Mouse (Mus musculus) testis, adult 2 months (tissue): ENCODE measurements around the gene Phf13. TPM values are rescaled to one million over a fixed set of nuclear protein-coding genes. Genes with fewer than 3 reads are reported as not detected.
A peak's percentile ranks its signal among the peaks of the same experiment; 100 is the strongest.

ENCODE experiments used
- H3K27ac ChIP-seq: fragments of 200-500 bp; 2 replicates; pipeline ENCODE4 v1.5.1; 2012; ENCODE audit warnings: low read depth, low read length; ENCODE audit not compliant: control insufficient read depth, insufficient read depth
- H3K27me3 ChIP-seq: fragments of 200-500 bp; 2 replicates; pipeline ENCODE4 v1.6.1; 2012; ENCODE audit warnings: mild to moderate bottlenecking, low read length, moderate library complexity; ENCODE audit not compliant: control insufficient read depth, insufficient read depth
- H3K36me3 ChIP-seq: fragments of 200-500 bp; 2 replicates; pipeline ENCODE4 v1.6.1; 2012; ENCODE audit warnings: mild to moderate bottlenecking, low read length; ENCODE audit not compliant: control insufficient read depth, insufficient read depth
- H3K4me1 ChIP-seq: fragments of 200-500 bp; 2 replicates; pipeline ENCODE4 v1.6.1; 2012; ENCODE audit warnings: low read length; ENCODE audit not compliant: control insufficient read depth, insufficient read depth
- H3K4me3 ChIP-seq: fragments of 200-500 bp; 2 replicates; pipeline ENCODE4 v1.5.1; 2012; ENCODE audit warnings: low read depth, mild to moderate bottlenecking, low read length, moderate library complexity, mixed read lengths; ENCODE audit not compliant: control insufficient read depth
- CTCF ChIP-seq: fragments of 200-500 bp; IDR thresholded peaks from 2 replicates; pipeline ENCODE4 v1.5.1; 2012; ENCODE audit warnings: low read depth, mild to moderate bottlenecking, inconsistent platforms, low read length, moderate library complexity; ENCODE audit not compliant: control insufficient read depth, insufficient read depth, insufficient replicate concordance
- POLR2A ChIP-seq: fragments of 200-500 bp; IDR thresholded peaks from 2 replicates; pipeline ENCODE4 v1.6.1; 2012; ENCODE audit warnings: low read depth, mild to moderate bottlenecking, inconsistent platforms, low read length, moderate library complexity; ENCODE audit not compliant: control insufficient read depth
- polyA plus RNA-seq: library from polyadenylated mRNA; depleted of rRNA; stranded (reverse); fragments of >200 nt; gene quantifications from 2 replicates; pipeline ENCODE4 v1.2.3, GENCODE M21; 2012

Phf13 gene
- polyA plus RNA-seq, 1 experiment, result 43.6 TPM

DNA sequence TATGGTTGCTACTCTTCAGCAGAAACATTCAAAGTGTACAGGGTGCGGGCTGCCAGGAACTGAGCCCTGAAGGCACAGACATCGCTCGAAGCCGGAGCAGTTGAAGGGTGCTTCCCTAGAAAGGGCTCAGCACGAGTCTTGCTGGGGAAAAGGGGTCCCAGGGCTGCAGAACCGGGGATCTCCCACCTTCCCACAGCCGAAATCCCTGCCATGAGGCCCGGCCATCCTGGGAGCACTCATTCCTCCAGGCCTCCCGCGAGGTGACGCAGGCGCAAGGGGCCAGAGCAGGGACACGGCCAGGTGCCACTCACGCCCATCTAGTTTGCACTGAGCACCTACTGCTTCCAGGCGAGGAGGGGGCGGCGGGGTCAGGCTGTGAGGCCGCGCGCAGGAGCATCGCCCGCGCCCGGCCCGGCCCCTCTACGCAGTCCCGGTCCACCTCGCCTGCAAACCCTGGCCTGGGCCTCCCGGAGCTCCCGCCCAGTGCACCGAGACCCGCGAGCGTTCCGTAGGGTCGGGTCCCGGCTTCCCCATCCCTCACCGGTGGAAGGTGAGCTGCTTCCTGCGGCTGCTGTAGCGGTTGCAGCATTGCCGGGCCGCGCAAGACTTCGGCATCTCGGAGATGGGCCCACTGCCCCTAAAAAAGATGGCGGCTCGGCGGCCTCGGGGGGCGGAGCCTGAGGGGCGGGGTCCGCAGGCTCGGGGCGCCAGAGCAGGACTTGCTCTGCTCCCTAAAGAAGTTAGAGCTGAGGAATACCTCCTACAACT, 7.5 kb downstream of the Phf13 start, which contains the start of gene Thap3:
Gene Thap3, minus strand, starts transcription at position 656 of the 768 bp plus-strand sequence.
- no peak for TF ChIP-seq CTCF
- TF ChIP-seq POLR2A, result no peak
- H3K27ac ChIP-seq, result peak within 1 kb of the TSS; percentile 65
- peak within 1 kb of the TSS; percentile 84 for H3K4me3 ChIP-seq
- peaks cover 14% of the 10 kb centered on the region for H3K4me1 ChIP-seq
- H3K27me3 ChIP-seq, result no peaks in the 10 kb centered on the region
- no peaks in the 10 kb centered on the region for H3K36me3 ChIP-seq

DNA sequence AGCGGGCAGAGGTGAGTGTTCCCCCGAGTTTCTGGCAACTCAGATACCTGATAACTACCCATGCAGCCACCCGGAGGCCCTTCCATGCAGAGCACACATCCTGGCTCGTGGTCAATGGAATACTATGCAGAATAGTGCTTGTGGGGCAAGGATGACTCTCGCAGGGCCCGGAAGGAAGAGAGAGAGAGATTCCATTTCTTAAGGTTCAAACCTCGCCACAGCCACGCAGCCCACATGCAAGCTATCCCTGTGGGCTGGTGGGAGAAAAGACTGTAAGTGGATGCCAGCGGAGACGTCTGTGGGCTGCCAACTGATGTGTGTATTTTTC, 8.1 kb downstream of the Phf13 start:
- Histone ChIP-seq H3K4me1 (peaks cover 14% of the 10 kb centered on the region), H3K36me3 (no peaks in the 10 kb centered on the region)

DNA sequence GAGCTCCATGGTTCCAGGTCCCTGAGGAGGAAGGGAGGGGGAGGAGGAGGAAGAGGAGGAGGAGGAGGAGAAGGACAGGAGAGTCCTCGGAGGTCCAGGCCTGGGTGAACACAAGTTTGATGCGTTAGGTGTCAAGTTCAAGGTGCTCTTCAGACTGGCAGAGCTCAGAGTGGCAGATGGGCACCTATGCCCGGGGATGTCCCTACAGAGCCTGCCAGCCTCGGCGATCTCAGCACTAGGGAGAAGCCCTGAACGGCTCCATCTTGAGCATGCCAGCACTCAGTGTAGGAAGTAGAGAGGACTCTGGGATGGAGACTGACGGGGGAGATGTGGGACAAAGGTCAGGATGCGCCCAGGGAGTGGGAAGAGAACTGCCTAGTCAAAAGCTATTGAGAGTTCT, 9.4 kb downstream of the Phf13 start:
- Histone ChIP-seq H3K27ac (no peak overlapping the region), H3K36me3 (no peaks in the 10 kb centered on the region), H3K27me3 (no peaks in the 10 kb centered on the region), H3K4me3 (no peak overlapping the region), H3K4me1 (peaks cover 10% of the 10 kb centered on the region)
- TF ChIP-seq POLR2A, result no peak
- no peak for TF ChIP-seq CTCF

More for the DNA sequence above, 8.1 kb downstream of the Phf13 start:
- TF ChIP-seq CTCF (no peak), POLR2A (no peak)
- peak overlapping the region; percentile 84 for H3K4me3 ChIP-seq
- peak overlapping the region; percentile 65 for H3K27ac ChIP-seq
- no peaks in the 10 kb centered on the region for H3K27me3 ChIP-seq

DNA sequence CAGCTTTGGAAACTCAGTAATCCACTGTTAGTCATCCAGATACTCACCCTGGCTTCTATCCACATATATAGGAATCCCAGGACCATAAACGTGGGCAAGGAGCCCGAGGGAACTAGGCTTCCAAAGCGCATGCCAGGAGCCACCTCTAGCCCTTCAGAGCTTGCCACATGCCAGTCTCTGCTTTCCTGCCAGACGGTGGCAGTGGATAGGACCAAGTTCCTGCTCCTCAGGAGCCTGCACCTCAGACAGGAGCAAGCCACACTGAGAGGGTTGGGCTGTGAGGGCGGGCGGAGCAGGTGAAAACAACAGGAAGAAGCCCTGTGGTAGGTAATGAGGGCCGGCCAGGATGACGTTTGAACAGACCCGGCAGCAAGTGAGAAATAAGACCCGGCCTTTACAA, 10.2 kb downstream of the Phf13 start:
- H3K27ac ChIP-seq, result no peak overlapping the region
- no peak overlapping the region for H3K4me3 ChIP-seq
- TF ChIP-seq CTCF, result no peak
- TF ChIP-seq POLR2A, result no peak
- H3K27me3 ChIP-seq, result no peaks in the 10 kb centered on the region
- H3K36me3 ChIP-seq, result no peaks in the 10 kb centered on the region
- H3K4me1 ChIP-seq, result peaks cover 10% of the 10 kb centered on the region

DNA sequence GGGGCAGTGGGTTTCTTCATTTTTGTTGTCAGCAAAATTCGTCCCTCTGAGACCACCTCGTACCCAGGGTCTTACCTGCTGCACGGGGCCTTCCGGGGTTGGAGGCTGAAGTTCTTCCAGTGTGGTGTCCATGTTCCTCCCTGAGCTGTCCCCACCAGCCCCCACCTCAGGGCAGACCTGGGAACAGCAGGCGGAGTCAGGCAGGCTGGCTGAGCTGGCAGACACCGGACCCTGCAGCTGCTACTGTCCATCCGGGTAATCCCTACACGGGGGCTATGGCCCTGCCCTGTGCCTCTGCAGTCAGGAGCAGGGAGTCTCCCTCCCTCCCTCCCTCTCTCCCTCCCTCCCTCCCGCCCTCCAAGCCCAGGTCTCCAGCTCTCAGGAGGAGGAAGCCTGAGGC, 12.5 kb downstream of the Phf13 start:
- no peaks in the 10 kb centered on the region; the same call in 1 of the 2 replicates for H3K36me3 ChIP-seq
- H3K4me1 ChIP-seq, result peaks cover 5% of the 10 kb centered on the region
- H3K27me3 ChIP-seq, result no peaks in the 10 kb centered on the region
- TF ChIP-seq POLR2A, result no peak
- TF ChIP-seq CTCF, result no peak
- no peak overlapping the region for H3K27ac ChIP-seq
- no peak overlapping the region for H3K4me3 ChIP-seq

DNA sequence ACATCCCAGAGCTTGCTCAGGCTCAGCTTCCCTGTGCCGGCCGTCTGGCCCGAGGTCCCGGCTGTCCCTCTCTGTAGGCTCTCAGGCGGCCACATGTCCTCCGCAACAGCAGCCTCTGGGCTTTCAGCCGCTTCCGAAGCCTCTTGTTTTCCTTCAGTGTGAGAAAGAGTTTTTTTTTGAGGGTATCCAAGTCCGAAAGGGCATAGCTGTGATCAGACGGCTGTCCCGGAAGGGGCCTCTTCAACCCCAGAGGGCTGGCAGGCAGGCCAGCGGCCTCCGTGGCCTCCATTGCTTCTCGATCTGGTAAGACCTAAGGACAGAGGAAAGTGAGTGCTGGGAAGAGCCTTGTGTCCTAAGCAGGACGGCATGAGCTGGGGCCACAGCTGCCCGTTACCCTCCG, 13.0 kb downstream of the Phf13 start:
- Histone ChIP-seq H3K27ac (no peak overlapping the region), H3K27me3 (no peaks in the 10 kb centered on the region), H3K4me3 (no peak overlapping the region), H3K4me1 (peaks cover under 1% of the 10 kb centered on the region; the same call in 1 of the 2 replicates), H3K36me3 (no peaks in the 10 kb centered on the region; the same call in 1 of the 2 replicates)
- TF ChIP-seq POLR2A (no peak), CTCF (no peak)

DNA sequence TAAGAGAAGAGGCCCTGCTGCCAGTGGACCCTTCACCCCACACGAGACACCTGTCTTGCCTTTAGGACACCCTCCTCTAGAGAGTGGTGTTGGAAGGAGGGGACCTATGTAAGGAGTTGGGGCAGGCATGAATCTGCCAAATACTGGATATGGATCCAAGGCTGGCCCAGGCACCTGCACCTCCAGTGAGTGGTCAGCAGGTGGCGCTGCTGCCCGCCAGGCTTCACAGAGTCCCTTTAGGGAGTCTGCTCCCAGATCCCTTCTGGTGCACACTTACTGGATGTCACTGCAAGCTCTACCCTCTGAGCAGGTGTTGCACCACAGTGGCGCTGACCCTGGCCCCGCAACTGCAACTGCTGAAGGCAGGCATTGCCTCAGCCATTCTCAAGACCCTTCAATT, 14.7 kb downstream of the Phf13 start:
- Histone ChIP-seq H3K27me3 (no peaks in the 10 kb centered on the region), H3K27ac (no peak overlapping the region), H3K4me3 (no peak overlapping the region), H3K4me1 (no peaks in the 10 kb centered on the region), H3K36me3 (no peaks in the 10 kb centered on the region; the same call in 1 of the 2 replicates)
- no peak for TF ChIP-seq POLR2A
- peak; percentile 97 for TF ChIP-seq CTCF
